Mouse (Mus musculus) cerebellum, adult 9-10 months (tissue): Measurements from ENCODE around the gene Pde6d.
A peak's percentile ranks its signal among the peaks of the same experiment; 100 is the strongest.

Experiments
- DNase-seq: peaks from one replicate; pipeline ENCODE4 v3.0.0; 2022

Gene Pde6d

DNA sequence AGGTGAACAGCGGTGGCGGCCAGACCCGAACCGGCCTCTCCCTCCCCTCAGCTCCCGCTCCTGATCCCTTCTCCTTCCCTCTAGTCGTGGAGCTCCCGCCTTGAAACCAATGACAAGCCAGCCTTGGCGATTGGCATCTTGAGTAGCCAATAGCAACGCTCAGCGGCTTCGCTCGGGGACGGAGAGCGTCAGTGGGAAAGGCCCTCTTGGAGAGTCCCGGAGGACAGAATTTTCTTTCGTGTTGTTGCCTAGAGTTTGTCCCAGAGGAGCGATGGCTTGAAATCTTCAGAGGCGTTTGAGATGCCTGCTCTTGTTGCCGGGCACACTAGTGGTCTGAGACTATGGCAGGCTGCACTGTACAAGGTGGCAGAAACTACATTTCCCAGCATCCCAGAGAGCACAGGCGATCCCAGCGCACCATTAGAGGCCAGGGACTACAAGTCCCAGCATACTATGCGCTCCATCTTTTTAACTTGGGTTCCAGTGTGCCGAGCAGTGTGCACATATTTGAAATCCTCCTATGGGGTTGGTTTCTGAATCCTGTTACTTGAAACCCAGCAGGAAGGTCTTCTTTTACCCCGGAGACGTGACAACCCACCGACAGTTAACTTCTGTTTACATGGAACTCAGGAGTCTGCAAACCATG lies at the start of gene Pde6d, which contains the start of gene Cops7b:
TSS of gene Pde6d (minus strand) at position 179 of the 646 bp plus-strand sequence.
TSS of gene Cops7b (plus strand) at position 454 of the 646 bp plus-strand sequence.
- peak; percentile 98 for DNase-seq

DNA sequence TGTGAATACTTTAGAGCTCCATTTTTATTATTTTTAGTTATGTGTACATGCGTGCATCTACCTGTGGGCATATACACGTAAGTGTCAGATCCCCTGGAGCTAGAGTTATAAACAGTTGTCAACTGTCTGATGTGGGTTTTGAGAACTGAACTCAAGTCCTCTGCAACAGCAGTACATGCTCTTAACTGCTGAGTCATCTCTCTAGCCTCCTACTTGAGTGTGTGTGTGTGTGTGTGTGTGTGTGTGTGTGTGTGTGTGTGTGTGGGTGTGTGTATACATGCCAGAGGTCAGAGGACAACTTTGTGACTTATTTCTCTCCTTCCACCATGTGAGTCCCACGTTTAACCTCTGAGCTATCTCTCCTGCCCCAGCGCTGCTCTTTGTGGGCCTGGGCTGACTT lies 48.1 kb upstream of the Pde6d start:
- DNase-seq, result no peak

DNA sequence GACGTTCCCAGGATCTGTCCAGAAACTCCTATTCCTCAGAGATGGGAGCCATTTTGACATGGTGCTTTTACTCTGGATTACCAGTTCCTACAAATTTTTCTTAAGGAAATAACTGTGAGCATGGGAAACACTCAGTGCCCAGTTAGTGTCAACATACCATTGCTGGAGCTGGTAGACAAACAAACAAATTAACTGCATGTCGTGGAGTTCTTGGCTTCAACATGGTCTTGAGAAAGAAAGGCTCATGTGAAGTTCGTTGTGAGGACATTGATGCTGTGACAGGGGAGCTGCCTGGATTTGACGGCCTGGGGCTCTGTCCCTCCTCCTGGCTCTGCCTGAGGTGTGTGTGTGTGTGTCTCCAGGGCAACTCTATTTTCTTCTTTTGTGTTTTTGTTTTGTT lies 47.5 kb upstream of the Pde6d start:
- DNase-seq, result no peak

DNA sequence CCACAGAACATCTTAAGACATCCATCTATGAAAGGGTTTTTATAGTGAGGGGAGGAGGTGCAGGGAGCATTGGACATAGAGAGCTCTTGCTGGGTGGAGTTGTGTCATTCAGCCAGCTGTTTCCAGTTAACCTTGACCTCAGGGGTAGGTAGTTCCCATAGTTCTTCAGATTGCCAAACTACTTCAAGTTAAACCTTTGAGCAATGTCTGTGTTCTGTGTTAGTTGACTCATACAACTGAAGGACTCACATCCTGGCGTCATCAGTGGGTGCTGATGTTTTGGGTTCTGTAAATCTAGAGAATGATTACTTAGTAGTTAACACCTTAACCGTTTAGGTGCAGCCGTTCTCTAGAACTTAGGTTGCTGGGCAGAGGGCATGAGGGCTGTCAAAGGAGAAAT lies 45.8 kb upstream of the Pde6d start:
- no peak for DNase-seq

DNA sequence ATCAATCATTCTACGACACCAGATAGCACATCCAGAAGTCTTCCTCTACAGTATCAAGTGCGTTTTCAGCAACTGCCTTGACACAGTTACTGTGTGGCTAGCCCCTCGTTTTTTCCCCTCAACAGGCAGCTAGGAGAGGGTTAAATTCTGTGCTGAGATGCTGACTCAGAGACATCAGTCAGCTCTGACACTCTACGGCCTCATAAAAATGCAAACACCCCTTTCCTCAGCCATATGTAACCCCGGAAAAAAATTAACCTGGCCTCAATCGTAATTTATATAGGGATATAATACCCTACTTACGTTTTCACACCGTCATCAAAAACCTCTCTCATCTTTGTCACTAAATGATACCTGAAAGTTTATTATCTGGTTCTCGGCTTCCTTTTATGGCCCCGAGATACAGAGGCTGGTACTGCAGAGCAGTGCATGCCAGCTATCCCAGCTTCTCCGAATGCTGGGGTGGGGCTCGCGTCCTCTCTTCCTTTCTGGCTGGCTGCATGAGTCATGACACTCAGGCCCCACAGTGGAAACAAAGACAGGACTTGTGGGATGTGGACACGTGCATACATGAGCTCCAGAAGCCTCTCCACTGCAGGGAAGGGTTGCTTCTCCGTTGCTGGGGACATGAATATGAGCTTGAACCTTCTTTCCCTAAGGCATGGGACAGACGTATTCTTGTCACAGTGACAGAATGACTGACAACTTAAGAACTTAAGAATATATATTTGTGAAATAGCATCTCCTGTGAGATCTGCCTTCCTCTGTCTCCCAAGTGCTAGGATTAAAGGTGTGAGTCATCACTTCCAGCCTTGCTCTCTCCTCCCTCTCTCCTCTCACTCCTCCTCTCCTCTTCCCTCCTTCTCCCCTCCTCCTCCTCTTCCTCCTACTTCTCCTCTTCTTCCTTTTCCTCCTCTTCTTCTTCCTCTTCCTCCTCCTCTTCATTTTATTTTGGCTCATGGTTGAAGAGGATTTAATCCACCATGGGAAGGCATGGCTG lies 40.9 kb upstream of the Pde6d start:
- DNase-seq, result no peak

DNA sequence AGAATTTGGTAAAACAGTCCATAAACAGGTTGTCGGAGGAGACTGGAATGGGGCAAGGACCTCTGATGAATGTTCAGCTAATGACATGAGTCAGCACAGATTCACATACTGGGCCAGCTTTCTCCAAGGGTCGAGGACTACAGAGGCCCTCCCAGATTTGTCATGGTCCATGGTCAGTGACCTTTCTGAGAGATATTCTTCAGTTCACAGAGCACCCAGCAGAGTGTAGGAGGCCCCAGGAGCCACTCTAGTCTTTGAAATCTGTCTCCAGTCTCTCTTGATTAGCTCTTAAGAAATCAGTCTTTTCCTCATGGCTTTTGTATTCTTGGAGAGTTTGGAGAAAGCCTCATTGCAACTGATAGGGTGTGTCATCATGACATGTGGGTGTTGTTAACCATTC lies 39.9 kb upstream of the Pde6d start:
- DNase-seq, result no peak

DNA sequence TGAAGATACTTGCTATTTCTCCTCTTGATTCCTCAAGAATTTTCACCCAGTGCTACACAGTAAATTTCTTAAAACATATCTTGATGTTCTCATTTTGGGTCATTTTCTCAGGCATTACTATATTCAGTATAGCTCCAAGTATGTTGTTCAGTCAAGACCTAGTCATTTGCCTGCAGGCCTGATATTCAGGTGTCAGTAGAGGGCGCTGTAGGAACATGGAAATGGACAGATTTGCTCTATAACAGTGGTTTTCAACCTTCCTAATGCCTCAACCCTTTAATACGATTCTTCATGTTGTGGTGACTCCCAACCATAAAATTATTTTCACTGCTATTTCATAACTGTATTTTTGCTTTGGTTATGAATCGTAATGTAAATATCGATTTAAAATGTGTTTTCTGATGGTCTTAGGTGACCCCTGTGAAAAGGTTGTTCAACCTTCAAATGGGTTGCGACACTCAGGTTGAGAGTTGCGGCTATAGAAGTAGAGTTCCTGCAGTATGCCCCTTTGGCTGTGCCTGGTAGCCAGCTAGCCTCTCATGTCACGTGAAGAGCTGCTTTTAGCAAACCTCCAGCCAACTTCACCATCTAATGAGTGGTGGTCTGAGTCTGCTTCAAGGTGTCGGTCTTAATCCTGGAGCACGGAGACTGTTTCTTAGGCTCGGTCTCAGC lies 36.2 kb upstream of the Pde6d start:
- DNase-seq, result peak; percentile 67

DNA sequence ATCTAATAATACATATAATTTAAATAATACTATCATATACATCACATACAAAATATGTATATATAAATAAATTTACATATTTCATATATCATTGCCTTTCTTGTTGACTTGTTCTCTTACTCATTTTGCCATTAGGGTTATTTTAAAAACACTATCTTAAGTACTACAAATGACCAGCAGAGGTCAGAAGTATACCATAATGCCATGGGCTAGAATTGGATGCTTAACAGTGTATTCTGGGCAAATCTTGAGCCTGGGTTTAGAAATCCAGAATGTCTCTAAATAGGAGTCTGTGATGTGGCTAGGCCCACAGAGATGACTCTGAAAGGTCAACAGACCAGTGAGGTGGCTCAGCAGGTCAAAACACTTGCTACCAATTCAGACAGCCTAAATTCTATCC lies 31.8 kb upstream of the Pde6d start:
- DNase-seq, result peak; percentile 29

DNA sequence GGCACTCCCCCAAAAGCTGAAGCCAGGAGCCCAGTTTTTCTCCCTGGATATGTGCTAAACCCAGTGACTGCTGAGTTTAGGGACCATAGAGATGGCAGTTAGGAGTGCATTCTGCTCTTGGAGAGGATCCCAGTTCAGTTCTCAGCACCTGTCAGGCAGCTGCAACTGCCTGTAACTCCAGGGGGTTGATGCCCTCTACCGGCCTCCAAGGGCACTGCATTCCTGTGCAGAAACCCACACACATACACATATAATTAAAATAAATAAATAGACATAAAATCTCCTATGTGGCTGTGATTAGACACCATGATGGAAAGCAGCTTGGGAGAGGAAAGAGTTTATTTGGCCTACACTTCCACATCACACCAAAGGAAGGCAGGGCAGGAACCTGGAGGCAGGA lies 29.7 kb upstream of the Pde6d start:
- DNase-seq, result no peak

DNA sequence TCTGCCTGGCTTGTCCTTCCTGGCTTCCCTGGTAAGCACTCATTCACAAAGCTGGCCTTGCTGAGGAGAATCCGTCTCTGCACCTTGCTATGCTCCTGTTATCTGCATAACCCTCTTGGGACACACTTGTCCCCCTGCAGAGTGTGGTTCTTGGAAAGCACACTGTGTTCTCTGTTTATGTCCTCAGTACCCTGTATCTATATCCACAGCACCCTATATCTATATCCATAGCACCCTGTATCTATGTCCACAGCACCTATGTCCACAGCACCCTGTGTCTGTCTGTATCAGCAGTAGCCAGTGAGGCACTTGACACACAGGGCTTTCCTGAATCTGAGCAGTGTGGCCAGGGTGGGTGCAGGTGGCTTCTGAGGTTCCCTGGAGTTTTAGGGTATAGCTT lies 28.5 kb upstream of the Pde6d start:
- DNase-seq, result no peak

DNA sequence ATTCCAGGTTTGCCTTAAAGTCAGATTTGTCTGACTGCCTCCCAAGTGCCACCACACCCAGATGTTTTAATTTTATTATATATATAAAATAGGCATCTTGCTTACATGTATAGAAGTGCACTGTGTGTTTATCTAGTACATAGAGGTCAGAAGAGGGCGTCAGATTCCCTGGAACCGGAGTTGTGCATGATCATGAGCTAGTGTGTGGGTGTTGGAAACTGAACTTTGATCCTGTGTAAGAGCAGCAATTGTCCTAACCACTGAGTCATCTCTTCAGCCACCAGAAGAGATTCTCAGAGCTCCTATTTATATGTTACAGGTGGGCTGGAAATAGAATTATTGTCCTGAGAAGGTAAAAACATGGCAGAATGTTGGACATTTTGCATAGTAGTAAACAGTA lies 17.7 kb upstream of the Pde6d start:
- no peak for DNase-seq

DNA sequence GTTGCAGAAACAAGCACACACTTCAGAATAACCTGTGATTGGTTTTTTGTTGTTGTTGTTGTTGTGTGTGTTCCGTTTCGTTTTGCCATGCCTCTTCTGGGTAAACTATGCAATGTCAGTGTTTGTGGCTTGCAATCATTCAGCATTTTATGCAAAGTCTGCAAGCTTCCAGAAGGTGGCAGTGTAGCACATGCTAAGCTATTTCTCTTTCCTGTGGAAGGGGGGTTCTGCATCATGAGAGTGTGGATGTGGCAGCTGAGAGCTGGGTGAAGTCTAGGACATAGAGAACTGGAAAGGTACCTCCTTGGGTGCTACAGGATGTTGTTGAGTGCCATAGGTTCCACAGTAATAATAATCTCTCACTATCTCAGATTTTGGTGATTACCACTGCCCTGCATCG lies 16.1 kb upstream of the Pde6d start:
- no peak for DNase-seq

DNA sequence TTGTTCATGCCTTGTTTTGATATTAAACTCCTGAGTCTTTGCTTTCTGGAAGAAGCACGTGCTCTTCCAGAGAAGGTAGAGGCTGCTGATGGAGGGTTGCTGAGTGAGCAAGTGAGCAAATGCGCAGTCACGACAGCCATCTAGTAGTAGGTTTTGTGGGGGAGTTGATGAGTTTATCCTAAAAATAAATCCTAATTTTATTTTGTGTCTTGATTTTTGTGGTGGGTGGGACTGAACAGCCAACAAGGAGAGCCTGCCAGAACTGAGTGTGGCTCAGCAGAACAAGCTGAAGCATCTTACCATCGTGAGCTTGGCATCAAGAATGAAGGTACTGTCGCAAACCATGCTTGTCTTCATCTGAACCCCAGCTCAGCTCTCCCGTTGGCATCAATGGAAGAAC lies 14.1 kb upstream of the Pde6d start:
- no peak for DNase-seq

DNA sequence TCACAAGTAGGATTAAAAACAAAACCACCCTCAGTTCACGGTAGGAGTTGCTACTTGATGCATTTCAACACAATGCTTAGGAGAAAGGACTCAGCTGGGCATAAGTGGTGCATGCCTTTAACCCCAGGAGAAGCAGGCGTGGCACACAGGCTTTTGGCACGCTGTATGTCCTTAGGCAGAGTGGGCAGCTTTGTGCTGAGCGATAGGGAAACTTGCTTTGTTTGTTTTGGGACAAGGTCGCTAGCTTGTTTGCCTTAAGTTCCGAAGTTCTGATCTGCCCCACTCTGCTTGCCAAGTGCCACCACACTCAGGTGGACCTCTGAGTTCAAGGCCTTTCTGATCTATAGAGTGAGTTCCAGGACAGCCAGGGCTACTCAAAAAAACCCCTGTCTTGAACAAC lies 12.9 kb upstream of the Pde6d start:
- no peak for DNase-seq

DNA sequence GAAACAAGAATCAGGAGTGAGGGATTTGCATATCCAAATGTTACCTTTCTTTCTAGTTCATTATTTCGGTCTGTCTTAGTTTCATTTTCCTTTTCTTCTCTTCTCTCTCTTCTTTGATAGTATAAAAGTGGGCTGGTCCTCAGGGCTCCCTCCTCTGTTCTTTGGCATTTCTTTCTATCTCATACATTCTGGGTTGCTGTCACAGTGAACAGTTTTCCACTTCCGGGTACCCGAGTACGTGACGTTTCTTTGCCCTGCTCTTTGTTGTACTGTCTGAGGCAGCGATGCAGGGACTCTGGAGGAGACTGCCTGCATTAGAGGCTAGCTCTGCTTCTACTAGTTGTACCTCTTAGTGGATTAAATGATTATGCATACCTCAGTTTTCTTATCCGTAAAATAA lies 12.1 kb upstream of the Pde6d start:
- no peak for DNase-seq

DNA sequence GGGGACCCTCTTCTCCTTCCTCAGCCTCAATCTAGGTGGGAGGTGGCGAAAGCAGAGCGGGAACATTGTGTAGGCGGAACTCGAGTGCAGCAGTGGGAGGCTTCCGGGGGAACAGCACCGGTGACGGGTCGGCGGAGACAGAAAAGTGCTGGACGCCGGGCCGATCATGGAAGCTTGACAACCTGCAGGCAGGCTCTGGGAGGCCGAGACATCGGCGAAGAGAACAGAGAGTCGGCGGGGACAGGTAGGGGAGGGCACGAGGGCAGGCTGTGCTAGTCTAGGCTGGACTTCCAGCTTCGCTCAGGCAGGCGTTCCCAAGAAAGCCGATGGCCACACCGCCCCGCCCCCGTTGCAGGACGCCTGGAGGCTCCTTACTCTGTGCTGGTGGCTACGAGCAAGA lies 4.6 kb upstream of the Pde6d start:
- DNase-seq, result peak; percentile 76

DNA sequence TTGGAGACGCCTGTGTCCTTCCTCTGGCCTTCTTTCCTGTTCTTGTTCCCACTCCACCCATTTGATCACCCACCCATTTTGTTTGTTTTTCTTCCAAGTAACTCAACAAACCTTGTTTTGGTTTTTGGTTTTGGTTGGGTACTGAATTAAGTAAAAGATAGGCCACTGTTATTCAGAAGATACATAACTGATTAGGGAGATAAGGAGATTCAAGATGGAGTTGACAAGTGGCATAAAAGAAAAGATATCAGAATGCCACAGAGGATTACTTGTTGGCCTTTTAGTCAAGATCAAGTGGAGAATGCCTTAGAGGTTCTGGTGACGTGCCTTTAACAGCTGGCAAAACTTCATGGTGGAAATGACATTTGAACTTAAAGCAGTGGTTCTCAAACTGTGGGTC lies 1.3 kb upstream of the Pde6d start:
- DNase-seq, result peak; percentile 36

DNA sequence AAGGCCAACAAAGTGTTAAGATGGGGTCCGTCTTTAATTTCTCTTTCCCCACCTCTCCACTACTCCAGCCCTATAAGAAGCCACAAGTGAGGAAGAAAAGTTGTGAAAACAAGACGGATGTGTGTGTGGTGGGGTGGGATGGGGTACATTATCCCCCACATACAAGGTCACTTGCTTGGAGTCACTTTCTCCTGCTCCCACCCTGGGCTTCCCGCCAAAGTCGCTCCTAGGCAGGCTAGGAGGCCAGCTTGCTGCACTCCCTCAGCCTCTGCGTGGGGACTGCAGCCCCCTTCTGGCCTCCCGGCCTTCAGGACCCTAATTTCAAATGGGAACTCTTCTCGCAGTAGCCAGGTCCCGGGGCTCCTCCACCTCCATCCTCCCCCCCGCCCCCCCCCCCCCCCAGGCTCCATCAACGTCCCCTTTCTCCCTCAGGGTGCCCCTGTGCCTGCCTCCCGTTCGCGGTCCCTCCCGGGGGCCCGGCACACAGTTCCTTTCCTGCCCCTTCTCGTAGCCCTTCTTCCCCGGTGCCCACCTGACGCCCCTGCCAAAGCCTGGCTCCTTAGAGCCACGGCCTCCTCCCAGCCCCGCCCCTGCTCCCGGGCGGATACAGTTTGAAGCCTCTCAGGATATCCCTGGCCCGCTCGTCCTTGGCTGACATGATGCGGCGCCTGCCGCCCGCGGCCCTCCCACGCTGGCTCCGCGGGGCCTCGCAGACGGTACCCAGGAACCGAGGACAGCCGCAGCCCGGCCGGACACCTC lies 558 bp downstream of the Pde6d start:
- DNase-seq, result peak; percentile 48

DNA sequence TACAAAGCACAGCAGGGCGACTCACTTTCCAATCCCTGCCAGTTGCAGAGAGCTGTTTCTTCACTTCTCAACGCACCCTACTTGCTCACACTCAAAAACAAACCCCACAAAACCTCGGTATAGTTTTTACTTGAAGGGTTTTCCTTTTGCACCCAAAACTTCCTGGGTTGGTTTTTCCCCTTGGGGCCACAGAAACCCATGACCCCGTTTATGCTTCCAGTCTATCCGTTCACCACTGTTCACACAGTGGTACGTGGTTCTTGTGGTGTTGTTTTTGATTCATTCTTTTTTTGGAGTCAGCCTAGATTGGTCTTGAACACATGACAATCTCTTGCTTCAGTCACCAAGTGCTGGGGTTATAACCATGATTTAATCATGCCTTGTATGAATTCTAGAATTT lies 2.0 kb downstream of the Pde6d start:
- no peak for DNase-seq

DNA sequence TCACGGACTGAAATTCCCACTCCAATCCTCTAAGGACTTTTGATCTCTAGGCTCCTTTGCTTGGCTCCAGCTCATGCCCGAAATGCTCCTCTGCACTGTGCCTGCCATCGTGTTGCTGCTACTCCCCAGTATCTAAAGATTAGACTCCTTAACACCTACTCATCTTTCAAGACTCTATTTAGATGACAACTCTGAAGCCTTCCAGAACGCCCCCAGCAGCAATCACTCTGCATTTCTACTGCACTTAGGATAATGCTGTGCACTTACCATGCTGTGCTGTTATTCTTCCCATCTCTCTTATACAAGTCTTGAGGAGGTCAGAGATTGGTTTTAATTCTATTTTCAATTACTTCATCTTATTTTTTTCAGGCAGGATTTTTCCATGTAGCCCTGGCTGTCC lies 10.5 kb downstream of the Pde6d start:
- DNase-seq, result no peak

DNA sequence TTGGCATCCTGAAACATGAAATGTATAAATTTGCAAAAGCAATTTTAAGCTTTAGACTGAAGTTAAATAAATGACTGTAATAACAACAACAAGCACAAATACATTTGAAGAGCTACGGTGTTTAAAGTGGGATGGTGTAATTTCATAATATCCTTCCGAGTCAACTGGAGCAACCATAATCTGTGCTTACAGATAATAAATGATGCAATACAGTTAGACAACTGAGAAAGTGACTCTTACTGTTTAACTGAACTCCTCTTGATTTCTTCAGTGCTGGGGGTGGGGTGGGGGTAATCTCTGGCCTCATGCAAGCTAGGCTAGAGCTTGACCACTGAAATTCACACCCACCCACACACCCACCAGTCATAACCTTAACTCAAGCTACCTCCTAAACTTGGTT lies 11.0 kb downstream of the Pde6d start:
- DNase-seq, result no peak

DNA sequence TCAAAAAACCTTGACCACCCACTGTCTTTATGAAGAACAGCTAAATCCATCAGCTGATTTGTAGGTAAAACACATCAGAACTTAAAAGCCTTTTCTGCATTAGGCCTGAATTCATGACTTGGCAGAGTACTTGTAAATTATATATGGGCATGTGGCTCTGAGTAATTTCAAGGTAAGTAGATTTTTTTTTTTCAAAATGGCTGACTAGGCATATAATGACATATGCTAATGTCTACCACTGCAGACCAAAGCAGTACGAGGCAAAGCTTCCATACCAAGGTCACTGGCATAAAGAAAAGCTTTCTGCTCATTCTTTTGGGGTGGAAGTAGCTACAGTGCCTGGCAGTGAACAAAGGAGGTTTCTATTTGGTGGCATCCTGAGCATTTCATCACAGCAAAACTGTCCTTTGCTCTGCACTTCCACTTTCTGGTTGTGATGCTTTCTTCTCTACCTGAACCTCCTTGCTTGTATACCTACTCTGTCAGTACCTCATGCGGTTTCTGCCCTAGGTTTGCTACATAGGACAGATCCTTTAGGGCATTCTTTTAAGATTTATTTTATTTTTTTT lies 13.1 kb downstream of the Pde6d start:
- DNase-seq, result no peak

DNA sequence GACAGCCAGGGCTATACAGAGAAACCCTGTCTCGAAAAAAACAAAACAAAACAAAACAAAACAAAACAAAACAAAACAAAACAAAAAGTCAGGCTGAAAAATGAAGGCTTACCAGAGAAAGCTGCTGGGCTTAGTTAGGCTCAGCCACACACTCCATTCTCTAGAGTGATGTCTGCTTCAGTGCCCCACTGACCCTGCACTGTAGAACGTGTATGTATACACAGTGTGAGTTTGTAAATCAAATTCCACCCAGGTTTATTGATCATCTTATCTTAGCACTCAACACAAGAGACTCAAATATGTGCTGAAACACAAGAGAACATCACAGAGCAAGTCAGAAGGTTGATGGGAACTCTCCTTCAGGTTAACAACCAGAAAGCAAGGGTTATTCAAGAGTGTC lies 14.0 kb downstream of the Pde6d start:
- no peak for DNase-seq
